Mouse (Mus musculus) C2C12 (cell line): Measurements from ENCODE around the gene Aimp2.

ENCODE experiments used
- CTCF ChIP-seq: IDR thresholded peaks from one replicate; pipeline ENCODE4 v1.5.1; 2011; ENCODE audit not compliant: control insufficient read depth, insufficient read depth, insufficient read length
- MAX ChIP-seq: IDR thresholded peaks from one replicate; pipeline ENCODE4 v1.6.1; 2011; ENCODE audit warnings: mild to moderate bottlenecking, control low read depth
- MYOG ChIP-seq: IDR thresholded peaks from one replicate; pipeline ENCODE4 v1.6.1; 2011; ENCODE audit not compliant: control insufficient read depth, insufficient read length; ENCODE audit errors: extremely low read depth
- USF1 ChIP-seq: IDR thresholded peaks from one replicate; pipeline ENCODE4 v1.6.1; 2011; ENCODE audit warnings: low read depth, mild to moderate bottlenecking, control low read depth, moderate library complexity

DNA sequence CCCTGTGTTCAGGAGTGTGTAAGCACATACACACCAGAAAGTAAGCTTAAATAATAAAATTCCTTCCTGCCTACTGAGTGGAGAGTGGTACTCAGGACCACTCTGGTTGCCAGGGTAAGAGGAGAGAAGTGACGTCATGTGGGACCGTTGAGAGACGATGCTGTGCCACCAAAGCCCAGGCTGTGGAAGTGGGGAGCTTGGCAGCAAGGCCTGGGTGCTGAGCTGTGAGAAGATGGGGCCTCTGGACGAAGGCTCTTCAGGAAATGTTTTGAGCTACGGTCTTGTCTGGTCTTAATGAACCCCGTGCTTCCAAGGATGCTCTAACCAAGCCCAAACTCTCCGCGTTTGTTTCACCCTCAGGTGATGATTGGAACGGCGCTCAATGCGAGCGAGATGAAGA, 21.0 kb upstream of the Aimp2 start:
- TF ChIP-seq CTCF, result no peak
- no peak for TF ChIP-seq MAX
- no peak for TF ChIP-seq MYOG
- no peak for TF ChIP-seq USF1
